Mouse (Mus musculus): ENCODE data around the gene Cmtm1.
"Not testable (repeated sequence)": the region's sequence is repeated elsewhere in the genome, so short reads cannot be mapped to it uniquely, and the experiment has no call there.

The Cmtm1 gene

GRCm38 (mm10) chr8:104336806-104337205, 26.9 kb upstream of the Cmtm1 start:
- CTCF ChIA-PET, result interaction anchor here in 1 of 4 experiments (2.1 kb wide), 1 partner anchor 86 kb away, joined by 4 read pairs; the partner anchor contains the start of gene Cklf
- POLR2A ChIA-PET, result no interaction called here

- ChIA-PET POLR2A (no interaction called here), CTCF (no interaction called here)
Measured at GRCm38 (mm10) chr8:104334196-104334595, 24.3 kb upstream of the Cmtm1 start.

- ChIA-PET CTCF (no interaction called here), POLR2A (no interaction called here)
Measured at GRCm38 (mm10) chr8:104333786-104334185, 23.8 kb upstream of the Cmtm1 start.

- POLR2A ChIA-PET, result interaction anchor here in 2 of 4 experiments (0.6 to 1.0 kb wide), 3 partner anchors 8 to 82 kb away, joined by 3 to 10 read pairs (median 5); no protein-coding TSS in a partner anchor
- CTCF ChIA-PET, result interaction anchor here in 1 of 4 experiments (1.2 kb wide), 1 partner anchor 11 kb away, joined by 3 read pairs; no protein-coding TSS in a partner anchor
Measured at GRCm38 (mm10) chr8:104332665-104333631, 23.0 kb upstream of the Cmtm1 start.

GRCm38 (mm10) chr8:104321930-104322329, 12.0 kb upstream of the Cmtm1 start, which contains the start of gene Cmtm2b:
Cmtm2b (plus strand) TSS chr8:104322230.
- POLR2A ChIA-PET, CTCF ChIA-PET: not testable (repeated sequence)

GRCm38 (mm10) chr8:104321267-104321666, 11.3 kb upstream of the Cmtm1 start, which contains the start of gene Gm11020:
Gm11020 (plus strand) TSS chr8:104321567.
- CTCF ChIA-PET, POLR2A ChIA-PET: not testable (repeated sequence)

- CTCF ChIA-PET, result no interaction called here
Measured at GRCm38 (mm10) chr8:104313311-104313710, 3.4 kb upstream of the Cmtm1 start.

GRCm38 (mm10) chr8:104312023-104312422, 2.1 kb upstream of the Cmtm1 start:
- POLR2A ChIA-PET, result not testable (repeated sequence)
- CTCF ChIA-PET, result interaction anchor here in 1 of 4 experiments (0.6 kb wide), 1 partner anchor 39 kb away, joined by 3 read pairs; no protein-coding TSS in a partner anchor

More at GRCm38 (mm10) chr8:104313311-104313710, 3.4 kb upstream of the Cmtm1 start:
- POLR2A ChIA-PET, result no interaction called here

GRCm38 (mm10) chr8:104308341-104308740, 1.6 kb downstream of the Cmtm1 start:
- CTCF ChIA-PET, result not testable (repeated sequence)
- POLR2A ChIA-PET, result interaction anchor here in 1 of 4 experiments (0.8 kb wide), 1 partner anchor 57 kb away, joined by 3 read pairs; no protein-coding TSS in a partner anchor

GRCm38 (mm10) chr8:104304962-104305361, 5.0 kb downstream of the Cmtm1 start:
- ChIA-PET CTCF (no interaction called here), POLR2A (no interaction called here)

GRCm38 (mm10) chr8:104302536-104302935, 7.4 kb downstream of the Cmtm1 start:
- CTCF ChIA-PET, POLR2A ChIA-PET: not testable (repeated sequence)

GRCm38 (mm10) chr8:104301577-104301976, 8.4 kb downstream of the Cmtm1 start:
- ChIA-PET CTCF (interaction anchor here in 1 of 4 experiments (1.3 kb wide), 1 partner anchor 49 kb away, joined by 3 read pairs; no protein-coding TSS in a partner anchor), POLR2A (interaction anchor here in 1 of 4 experiments (0.6 kb wide), 1 partner anchor 31 kb away, joined by 5 read pairs; no protein-coding TSS in a partner anchor)

GRCm38 (mm10) chr8:104294396-104294795, 15.5 kb downstream of the Cmtm1 start:
- ChIA-PET POLR2A (no interaction called here), CTCF (no interaction called here)

GRCm38 (mm10) chr8:104293081-104293480, 16.9 kb downstream of the Cmtm1 start, which contains the start of gene Cmtm2a:
Cmtm2a (minus strand) TSS chr8:104293181.
- CTCF ChIA-PET, POLR2A ChIA-PET: not testable (repeated sequence)

GRCm38 (mm10) chr8:104268937-104269440, 41.0 kb downstream of the Cmtm1 start:
- CTCF ChIA-PET, result no interaction called here
- POLR2A ChIA-PET, result no interaction called here

GRCm38 (mm10) chr8:104268368-104268767, 41.6 kb downstream of the Cmtm1 start:
- ChIA-PET CTCF (no interaction called here), POLR2A (no interaction called here)

- POLR2A ChIA-PET, result interaction anchor here in 2 of 4 experiments (0.6 to 0.7 kb wide), 3 partner anchors 62 to 594 kb away, joined by 3 read pairs; no protein-coding TSS in a partner anchor
- CTCF ChIA-PET, result interaction anchor here in 1 of 4 experiments (0.6 kb wide), 1 partner anchor 46 kb away, joined by 3 read pairs; no protein-coding TSS in a partner anchor
Measured at GRCm38 (mm10) chr8:104264271-104264935, 45.5 kb downstream of the Cmtm1 start.

- POLR2A ChIA-PET, result not testable (repeated sequence)
- CTCF ChIA-PET, result interaction anchor here in 1 of 4 experiments (0.8 kb wide), 1 partner anchor 11 kb away, joined by 3 read pairs; no protein-coding TSS in a partner anchor
Measured at GRCm38 (mm10) chr8:104261802-104262201, 48.1 kb downstream of the Cmtm1 start.

- POLR2A ChIA-PET, result interaction anchor here in 2 of 4 experiments (0.8 to 1.0 kb wide), 2 partner anchors 189 to 325 kb away, joined by 3 read pairs; no protein-coding TSS in a partner anchor
- CTCF ChIA-PET, result interaction anchor here (0.5 to 1.8 kb wide), 24 partner anchors 13 to 700 kb away, joined by 3 to 9 read pairs (median 4); partner anchors contain the start of genes Dync1li2 (in 2 of the 4) and Terb1 (in 1 of the 4)
Measured at GRCm38 (mm10) chr8:104253016-104253415, 56.9 kb downstream of the Cmtm1 start.
